ENCODE assay signal across 10 mouse cellular contexts in the genomic region with DNA sequence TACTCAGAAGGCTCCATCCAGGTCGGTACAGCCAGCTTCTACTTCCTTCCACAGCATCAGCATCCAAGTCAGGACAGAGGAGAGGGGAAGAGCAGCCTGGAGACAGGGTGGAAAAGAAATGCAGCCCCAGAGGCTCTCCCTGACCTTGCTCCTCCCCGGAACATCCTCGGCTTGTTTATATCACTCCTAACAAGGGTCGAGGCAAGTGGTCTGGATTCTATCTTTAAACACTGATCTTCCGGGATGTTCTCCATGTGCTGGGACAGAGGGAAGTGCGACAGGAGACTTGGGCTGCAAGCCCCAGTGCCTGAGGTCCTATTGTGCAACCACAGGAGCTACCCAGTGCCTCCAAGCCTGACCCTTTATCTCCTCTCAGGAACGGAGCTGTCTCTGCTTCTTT. TPM values are rescaled to one million over a fixed set of nuclear protein-coding genes. Genes with fewer than 3 reads are reported as not detected.
DNase-seq lines count a peak whose midpoint lies in the region; ATAC-seq and TF ChIP-seq lines count a peak whose summit lies in the region.
"Had no signal": no experiment of that assay in that cellular context is flagged by ENCODE, and none has a peak within 500 bp of the region (broad histone marks: within the 10 kb centered on the region; RNA-seq: fewer than 3 reads in every experiment).

No protein-coding gene starts in this region.

- DNase-seq in kidney, adult 8-10 months, result peak; percentile 39 to 48
- no peak for DNase-seq in liver, embryonic 14.5 days (ENCODE audit: low read depth in 3 of 3, low spot score in 3 of 3)
- peak; percentile 38 to 71 for DNase-seq in lung, postnatal 4 days
- no peak for DNase-seq in frontal cortex, adult 2 months (ENCODE audit: extremely low spot score in 1 of 2, low spot score in 1 of 2)
- no peak for DNase-seq in forebrain, embryonic 10.5 days (ENCODE audit: extremely low spot score, low spot score)
- DNase-seq in thymus, adult 2 months, result no peak

- no peak overlapping the region for H3K27ac ChIP-seq in kidney, embryonic 16.5 days (ENCODE audit: low read length)
- H3K27ac ChIP-seq in heart, embryonic 15.5 days, result peak overlapping the region; percentile 34; the same call in 1 of the 2 replicates
- no peak overlapping the region for H3K27ac ChIP-seq in liver, embryonic 14.5 days
- H3K27ac ChIP-seq in forebrain, embryonic 10.5 days, result no peak overlapping the region
- no peak overlapping the region for H3K27ac ChIP-seq in thymus, adult 2 months (ENCODE audit: control insufficient read depth, insufficient read depth, low read length)
- H3K27ac ChIP-seq: limb, embryonic 12.5 days had no signal

- H3K27me3 ChIP-seq in kidney, embryonic 16.5 days (ENCODE audit: insufficient read depth, low read length), result no peaks in the 10 kb centered on the region
- no peaks in the 10 kb centered on the region for H3K27me3 ChIP-seq in heart, embryonic 15.5 days
- no peaks in the 10 kb centered on the region for H3K27me3 ChIP-seq in liver, embryonic 14.5 days (ENCODE audit: control insufficient read depth, insufficient read depth, low read length)
- H3K27me3 ChIP-seq in forebrain, embryonic 10.5 days (ENCODE audit: poor library complexity, severe bottlenecking), result no peaks in the 10 kb centered on the region
- no peaks in the 10 kb centered on the region for H3K27me3 ChIP-seq in thymus, adult 2 months (ENCODE audit: control insufficient read depth, insufficient read depth, low read length)
- H3K27me3 ChIP-seq: limb, embryonic 12.5 days had no signal

- no peak overlapping the region for H3K9ac ChIP-seq in kidney, embryonic 16.5 days (replicated peaks; ENCODE audit: low read length)
- H3K9ac ChIP-seq in heart, embryonic 15.5 days, result no peak overlapping the region
- H3K9ac ChIP-seq in liver, embryonic 14.5 days (replicated peaks), result no peak overlapping the region
- H3K9ac ChIP-seq: limb, embryonic 12.5 days had no signal

- TF ChIP-seq POLR2A in thymus, adult 2 months (IDR thresholded peaks at IDR 0.05; ENCODE audit: control insufficient read depth, extremely low read depth, insufficient read depth, low read length, poor library complexity), result no peak

- no peaks in the 10 kb centered on the region for H3K9me3 ChIP-seq in kidney, embryonic 16.5 days (ENCODE audit: low read length)
- no peaks in the 10 kb centered on the region for H3K9me3 ChIP-seq in heart, embryonic 15.5 days (replicated peaks)
- no peaks in the 10 kb centered on the region for H3K9me3 ChIP-seq in liver, embryonic 14.5 days (ENCODE audit: control insufficient read depth, low read length)
- no peaks in the 10 kb centered on the region for H3K9me3 ChIP-seq in forebrain, embryonic 10.5 days
- H3K9me3 ChIP-seq: limb, embryonic 12.5 days had no signal

- no peak overlapping the region for H3K4me2 ChIP-seq in kidney, embryonic 16.5 days (replicated peaks; ENCODE audit: low read depth, low read length)
- H3K4me2 ChIP-seq in heart, embryonic 15.5 days, result no peak overlapping the region
- no peak overlapping the region for H3K4me2 ChIP-seq in liver, embryonic 14.5 days (ENCODE audit: low read depth)
- H3K4me2 ChIP-seq: limb, embryonic 12.5 days had no signal

- WGBS in kidney, embryonic 16.5 days, result 64% methylated on average over 7 of the region's 7 CpGs
- 18% methylated on average over 7 of the region's 7 CpGs for WGBS in heart, embryonic 15.5 days
- WGBS in liver, embryonic 14.5 days (ENCODE audit: insufficient replicate concordance), result 48% methylated on average over 7 of the region's 7 CpGs
- WGBS in forebrain, embryonic 10.5 days, result 80% methylated on average over 7 of the region's 7 CpGs
- 89% methylated on average over 7 of the region's 7 CpGs for WGBS in thymus, adult 2 months

- H3K36me3 ChIP-seq in kidney, embryonic 16.5 days (ENCODE audit: insufficient read depth, low read length), result peaks cover 52% of the 10 kb centered on the region
- peaks cover 62% of the 10 kb centered on the region for H3K36me3 ChIP-seq in heart, embryonic 15.5 days
- H3K36me3 ChIP-seq in liver, embryonic 14.5 days (replicated peaks; ENCODE audit: control insufficient read depth, insufficient read depth, low read depth), result no peaks in the 10 kb centered on the region
- H3K36me3 ChIP-seq in forebrain, embryonic 10.5 days (replicated peaks), result peaks cover 95% of the 10 kb centered on the region
- H3K36me3 ChIP-seq in thymus, adult 2 months (ENCODE audit: control insufficient read depth, insufficient read depth, low read length), result peaks cover 65% of the 10 kb centered on the region

- ATAC-seq in kidney, embryonic 16.5 days (ENCODE audit: low FRiP score, low TSS enrichment), result no peak; the same call in 1 of the 2 replicates
- ATAC-seq in heart, embryonic 15.5 days (replicated peaks; ENCODE audit: insufficient number of reproducible peaks, insufficient read depth, low FRiP score, low read depth), result peak; percentile 50; the same call in 1 of the 2 replicates
- peak; percentile 51; the same call in 1 of the 2 replicates for ATAC-seq in liver, embryonic 14.5 days (ENCODE audit: insufficient read depth)
- ATAC-seq: forebrain, embryonic 14.5 days had no signal

- no peak for TF ChIP-seq CTCF in liver, embryonic 14.5 days (IDR thresholded peaks at IDR 0.05; ENCODE audit: low read depth)
- no peak for TF ChIP-seq CTCF in thymus, adult 2 months (IDR thresholded peaks at IDR 0.05; ENCODE audit: borderline replicate concordance, control insufficient read depth, extremely low read depth, insufficient read depth, low read length, poor library complexity)

- H3K4me1 ChIP-seq in kidney, embryonic 16.5 days (ENCODE audit: insufficient read depth, low read length), result peaks cover 14% of the 10 kb centered on the region; the same call in 1 of the 2 replicates
- peaks cover 52% of the 10 kb centered on the region for H3K4me1 ChIP-seq in heart, embryonic 15.5 days (replicated peaks)
- H3K4me1 ChIP-seq in liver, embryonic 14.5 days (replicated peaks; ENCODE audit: control insufficient read depth in 2 of 2, insufficient read depth in 2 of 2, low read length in 1 of 2), result peaks cover 0 to 3% of the 10 kb centered on the region in 2 experiments; a peak in 2 of 4 replicates
- H3K4me1 ChIP-seq in forebrain, embryonic 10.5 days, result peaks cover 14% of the 10 kb centered on the region
- H3K4me1 ChIP-seq in thymus, adult 2 months (replicated peaks; ENCODE audit: control insufficient read depth, insufficient read depth, low read length), result peaks cover 12% of the 10 kb centered on the region

- H3K4me3 ChIP-seq in kidney, embryonic 16.5 days (ENCODE audit: low read length), result no peak overlapping the region
- no peak overlapping the region for H3K4me3 ChIP-seq in heart, embryonic 15.5 days
- no peak overlapping the region for H3K4me3 ChIP-seq in liver, embryonic 14.5 days (ENCODE audit: insufficient read depth in 1 of 2, low read depth in 2 of 2, low read length in 2 of 2)
- H3K4me3 ChIP-seq in forebrain, embryonic 10.5 days, result no peak overlapping the region
- no peak overlapping the region for H3K4me3 ChIP-seq in thymus, adult 2 months (ENCODE audit: control insufficient read depth, insufficient read depth, low read length)
- H3K4me3 ChIP-seq: limb, embryonic 12.5 days had no signal

- no peak for TF ChIP-seq EP300 in liver, embryonic 14.5 days (IDR thresholded peaks at IDR 0.05; ENCODE audit: low read depth)

RNA-seq across cellular contexts. Expression of gene Trib2, which starts 18.7 kb away (rescaled TPM):
- polyA plus RNA-seq in kidney, embryonic 16.5 days (2015; fragmentation: Nextera tagmentation; extraction: Ambion mirVana), result 58.0 and 58.6 TPM in 2 replicates
- polyA plus RNA-seq in heart, embryonic 15.5 days (2015; fragmentation: Nextera tagmentation; extraction: Ambion mirVana), result 44.9 and 48.3 TPM in 2 replicates
- polyA plus RNA-seq in liver, embryonic 14.5 days (2012; rRNA removed), result 1.3 and 1.4 TPM in 2 replicates
- 2.1 TPM in 2 replicates for polyA plus RNA-seq in liver, embryonic 14.5 days (2014; fragmentation: Nextera tagmentation; extraction: Ambion mirVana)
- 25.3 and 29.4 TPM in 2 replicates for polyA plus RNA-seq in frontal cortex, adult 2 months (2012; rRNA removed)
- polyA plus RNA-seq in forebrain, embryonic 10.5 days (2016; fragmentation: Nextera tagmentation; extraction: Ambion mirVana), result 29.4 and 33.6 TPM in 2 replicates
- 46.3 and 49.5 TPM in 2 replicates for polyA plus RNA-seq in thymus, adult 2 months (2012; rRNA removed)

Comparison
In these comparisons a context has a peak if more than half of its experiments do, and no peak if none do; other contexts are left out.
1. DNase-seq: peak in kidney, adult 8-10 months (2 of 2) and lung, postnatal 4 days (2 of 2); none in liver, embryonic 14.5 days (0 of 3), frontal cortex, adult 2 months (0 of 2), forebrain, embryonic 10.5 days (single experiment) and thymus, adult 2 months (single experiment).